Mouse (Mus musculus): Measurements from ENCODE around the gene Atg101. TPM values are rescaled to one million over a fixed set of nuclear protein-coding genes. Genes with fewer than 3 reads are reported as not detected.
A peak's percentile ranks its signal among the peaks of the same experiment; 100 is the strongest.

The Atg101 gene
- polyA plus RNA-seq, 1 experiment from 2014 or later, result 74.2 TPM

- H3K9me3 ChIP-seq (ENCODE audit: low read length), result no peaks in the 10 kb centered on the region
- no peak overlapping the region for H3K9ac ChIP-seq (replicated peaks; ENCODE audit: low read depth)
- no peaks in the 10 kb centered on the region for H3K4me1 ChIP-seq (ENCODE audit: insufficient read depth, low read depth, low read length)
- no peaks in the 10 kb centered on the region for H3K27me3 ChIP-seq (replicated peaks; ENCODE audit: insufficient read depth, low read length)
- no peaks in the 10 kb centered on the region for H3K36me3 ChIP-seq (ENCODE audit: insufficient read depth, low read length)
- no peak for TF ChIP-seq EP300 (IDR thresholded peaks at IDR 0.05)
- TF ChIP-seq CTCF (IDR thresholded peaks at IDR 0.05), result no peak
- DNase-seq (ENCODE audit: low spot score) (no peak), ATAC-seq (no peak)
- H3K4me3 ChIP-seq (ENCODE audit: low read depth, low read length), result no peak overlapping the region
- 61% methylated on average over 11 of the region's 11 CpGs for WGBS
- peak overlapping the region; percentile 66 for H3K27ac ChIP-seq (ENCODE audit: low read length)
- no peak overlapping the region; the same call in 1 of the 2 replicates for H3K4me2 ChIP-seq (replicated peaks; ENCODE audit: low read depth, low read length)
Measured at GRCm38 (mm10) chr15:101296091-101296490, 12.0 kb downstream of the Atg101 start.

- no peak overlapping the region for H3K27ac ChIP-seq (ENCODE audit: low read length)
- H3K9me3 ChIP-seq (ENCODE audit: low read length), result no peaks in the 10 kb centered on the region
- H3K4me1 ChIP-seq (ENCODE audit: insufficient read depth, low read depth, low read length), result no peaks in the 10 kb centered on the region
- H3K36me3 ChIP-seq (ENCODE audit: insufficient read depth, low read length), result no peaks in the 10 kb centered on the region
- DNase-seq (ENCODE audit: low spot score) (no peak), ATAC-seq (no peak)
- no peak overlapping the region for H3K4me3 ChIP-seq (ENCODE audit: low read depth, low read length)
- no peaks in the 10 kb centered on the region for H3K27me3 ChIP-seq (replicated peaks; ENCODE audit: insufficient read depth, low read length)
- 26% methylated on average over 7 of the region's 7 CpGs for WGBS
- H3K9ac ChIP-seq (replicated peaks; ENCODE audit: low read depth), result no peak overlapping the region
- no peak for TF ChIP-seq CTCF (IDR thresholded peaks at IDR 0.05)
- H3K4me2 ChIP-seq (replicated peaks; ENCODE audit: low read depth, low read length), result no peak overlapping the region
Measured at GRCm38 (mm10) chr15:101297988-101298387, 13.9 kb downstream of the Atg101 start.

GRCm38 (mm10) chr15:101298550-101298949 is 14.5 kb downstream of the Atg101 start:
- no peak for DNase-seq (ENCODE audit: low spot score)
- Histone ChIP-seq H3K36me3 (ENCODE audit: insufficient read depth, low read length) (no peaks in the 10 kb centered on the region), H3K4me1 (ENCODE audit: insufficient read depth, low read depth, low read length) (no peaks in the 10 kb centered on the region), H3K4me3 (ENCODE audit: low read depth, low read length) (no peak overlapping the region), H3K9ac (replicated peaks; ENCODE audit: low read depth) (no peak overlapping the region), H3K9me3 (ENCODE audit: low read length) (no peaks in the 10 kb centered on the region), H3K27ac (ENCODE audit: low read length) (no peak overlapping the region), H3K4me2 (replicated peaks; ENCODE audit: low read depth, low read length) (no peak overlapping the region), H3K27me3 (replicated peaks; ENCODE audit: insufficient read depth, low read length) (no peaks in the 10 kb centered on the region)
- TF ChIP-seq EP300 (IDR thresholded peaks at IDR 0.05) (no peak), CTCF (IDR thresholded peaks at IDR 0.05) (no peak)
- 24% methylated on average over 5 of the region's 7 CpGs for WGBS
- ATAC-seq, result no peak

- H3K9me3 ChIP-seq (ENCODE audit: low read length), result no peaks in the 10 kb centered on the region
- no peak overlapping the region for H3K27ac ChIP-seq (ENCODE audit: low read length)
- ATAC-seq (no peak), DNase-seq (ENCODE audit: low spot score) (no peak)
- no peak overlapping the region for H3K4me3 ChIP-seq (ENCODE audit: low read depth, low read length)
- no peak for TF ChIP-seq EP300 (IDR thresholded peaks at IDR 0.05)
- H3K9ac ChIP-seq (replicated peaks; ENCODE audit: low read depth), result no peak overlapping the region
- H3K36me3 ChIP-seq (ENCODE audit: insufficient read depth, low read length), result no peaks in the 10 kb centered on the region
- no peaks in the 10 kb centered on the region for H3K4me1 ChIP-seq (ENCODE audit: insufficient read depth, low read depth, low read length)
- no peaks in the 10 kb centered on the region for H3K27me3 ChIP-seq (replicated peaks; ENCODE audit: insufficient read depth, low read length)
- H3K4me2 ChIP-seq (replicated peaks; ENCODE audit: low read depth, low read length), result no peak overlapping the region
- 57% methylated on average over 14 of the region's 14 CpGs for WGBS
Measured at GRCm38 (mm10) chr15:101299480-101299960, 15.4 kb downstream of the Atg101 start.

GRCm38 (mm10) chr15:101300128-101300527 is 16.1 kb downstream of the Atg101 start:
- ATAC-seq, result no peak
- H3K27ac ChIP-seq (ENCODE audit: low read length), result no peak overlapping the region

GRCm38 (mm10) chr15:101302201-101302600 is 18.1 kb downstream of the Atg101 start:
- H3K36me3 ChIP-seq (ENCODE audit: insufficient read depth, low read length), result no peaks in the 10 kb centered on the region
- H3K9me3 ChIP-seq (ENCODE audit: low read length), result no peaks in the 10 kb centered on the region
- no peaks in the 10 kb centered on the region for H3K27me3 ChIP-seq (replicated peaks; ENCODE audit: insufficient read depth, low read length)
- no peak overlapping the region for H3K4me2 ChIP-seq (replicated peaks; ENCODE audit: low read depth, low read length)
- H3K4me3 ChIP-seq (ENCODE audit: low read depth, low read length), result no peak overlapping the region
- no peak overlapping the region for H3K27ac ChIP-seq (ENCODE audit: low read length)
- H3K4me1 ChIP-seq (ENCODE audit: insufficient read depth, low read depth, low read length), result no peaks in the 10 kb centered on the region
- no peak for TF ChIP-seq CTCF (IDR thresholded peaks at IDR 0.05)
- no peak for TF ChIP-seq EP300 (IDR thresholded peaks at IDR 0.05)
- DNase-seq (ENCODE audit: low spot score) (no peak), ATAC-seq (no peak)
- WGBS, result 83% methylated on average over 3 of the region's 3 CpGs
- H3K9ac ChIP-seq (replicated peaks; ENCODE audit: low read depth), result no peak overlapping the region

More at GRCm38 (mm10) chr15:101300128-101300527, 16.1 kb downstream of the Atg101 start:
- Histone ChIP-seq H3K9ac (replicated peaks; ENCODE audit: low read depth) (no peak overlapping the region), H3K4me2 (replicated peaks; ENCODE audit: low read depth, low read length) (no peak overlapping the region), H3K9me3 (ENCODE audit: low read length) (no peaks in the 10 kb centered on the region), H3K4me3 (ENCODE audit: low read depth, low read length) (no peak overlapping the region), H3K4me1 (ENCODE audit: insufficient read depth, low read depth, low read length) (no peaks in the 10 kb centered on the region), H3K36me3 (ENCODE audit: insufficient read depth, low read length) (no peaks in the 10 kb centered on the region), H3K27me3 (replicated peaks; ENCODE audit: insufficient read depth, low read length) (no peaks in the 10 kb centered on the region)
- WGBS, result 54% methylated on average over 6 of the region's 6 CpGs
- TF ChIP-seq CTCF (IDR thresholded peaks at IDR 0.05) (no peak), EP300 (IDR thresholded peaks at IDR 0.05) (no peak)
- no peak for DNase-seq (ENCODE audit: low spot score)

GRCm38 (mm10) chr15:101303830-101304229 is 19.8 kb downstream of the Atg101 start:
- Histone ChIP-seq H3K27ac (ENCODE audit: low read length) (no peak overlapping the region), H3K27me3 (replicated peaks; ENCODE audit: insufficient read depth, low read length) (no peaks in the 10 kb centered on the region), H3K36me3 (ENCODE audit: insufficient read depth, low read length) (no peaks in the 10 kb centered on the region), H3K4me3 (ENCODE audit: low read depth, low read length) (no peak overlapping the region), H3K9me3 (ENCODE audit: low read length) (no peaks in the 10 kb centered on the region), H3K4me1 (ENCODE audit: insufficient read depth, low read depth, low read length) (no peaks in the 10 kb centered on the region), H3K4me2 (replicated peaks; ENCODE audit: low read depth, low read length) (no peak overlapping the region), H3K9ac (replicated peaks; ENCODE audit: low read depth) (no peak overlapping the region)
- TF ChIP-seq CTCF (IDR thresholded peaks at IDR 0.05) (no peak), EP300 (IDR thresholded peaks at IDR 0.05) (no peak)
- DNase-seq (ENCODE audit: low spot score), result no peak
- 79% methylated on average over 4 of the region's 4 CpGs for WGBS
- no peak for ATAC-seq
